Mouse (Mus musculus) brain, embryonic 18.5 days (tissue): ENCODE measurements around the gene Hist1h2ap.
A peak's percentile ranks its signal among the peaks of the same experiment; 100 is the strongest.
"Not testable (repeated sequence)": the region's sequence is repeated elsewhere in the genome, so short reads cannot be mapped to it uniquely, and the experiment has no call there.

Source experiments
- DNase-seq: peaks from one replicate; pipeline ENCODE4 v3.0.0-alpha.2; 2012; ENCODE audit warnings: low read depth, low spot score

Gene Hist1h2ap

GRCm38 (mm10) chr13:21810073-21810472, 23.2 kb downstream of the Hist1h2ap start, which contains the start of the genes Hist1h2bq and Hist1h2ao:
TSS of gene Hist1h2bq (minus strand) at chr13:21810197.
TSS of gene Hist1h2ao (plus strand) at chr13:21810465.
- not testable (repeated sequence) for DNase-seq

DNA sequence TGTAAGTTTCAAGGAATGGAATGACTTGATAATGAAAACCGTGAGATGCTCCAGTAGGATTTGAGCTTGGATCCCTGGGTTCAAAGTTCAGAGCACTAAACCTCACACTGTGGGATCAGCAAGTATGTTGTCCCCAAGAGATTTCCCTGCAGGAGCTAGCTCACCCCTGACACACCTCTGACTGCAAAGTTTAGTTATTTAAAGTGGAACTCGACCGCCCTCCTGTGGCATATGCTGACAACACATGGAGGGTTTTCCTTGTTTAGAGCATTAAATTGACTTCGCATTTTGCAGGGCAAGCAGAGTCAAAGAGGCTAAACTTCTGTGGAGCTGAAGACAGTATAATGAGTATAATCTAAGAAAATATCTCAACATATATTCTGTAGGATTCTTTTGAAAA, 30.2 kb downstream of the Hist1h2ap start:
- DNase-seq = not testable (repeated sequence)

DNA sequence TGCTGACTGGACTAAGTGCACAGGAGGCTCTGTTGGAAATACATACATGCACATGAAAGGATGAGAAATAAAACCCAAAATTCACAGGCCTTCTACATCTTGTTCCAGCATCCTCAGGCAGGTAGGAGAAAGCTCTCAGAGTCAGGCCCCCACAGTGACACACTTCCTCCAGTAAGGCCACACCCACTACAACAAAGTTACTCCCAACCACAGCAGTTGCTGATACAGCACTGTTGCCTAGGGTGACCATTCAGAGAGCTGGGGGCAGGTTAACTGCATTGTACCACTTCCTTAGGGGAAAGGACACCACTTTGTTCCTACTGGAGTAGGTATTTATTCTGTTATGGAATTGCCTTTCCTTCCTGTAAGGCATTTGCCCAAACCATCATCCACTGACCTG, 36.1 kb downstream of the Hist1h2ap start:
- not testable (repeated sequence) for DNase-seq

- DNase-seq = no peak
These were observed 37.7 kb downstream of the Hist1h2ap start for GRCm38 (mm10) chr13:21795584-21795983.

DNA sequence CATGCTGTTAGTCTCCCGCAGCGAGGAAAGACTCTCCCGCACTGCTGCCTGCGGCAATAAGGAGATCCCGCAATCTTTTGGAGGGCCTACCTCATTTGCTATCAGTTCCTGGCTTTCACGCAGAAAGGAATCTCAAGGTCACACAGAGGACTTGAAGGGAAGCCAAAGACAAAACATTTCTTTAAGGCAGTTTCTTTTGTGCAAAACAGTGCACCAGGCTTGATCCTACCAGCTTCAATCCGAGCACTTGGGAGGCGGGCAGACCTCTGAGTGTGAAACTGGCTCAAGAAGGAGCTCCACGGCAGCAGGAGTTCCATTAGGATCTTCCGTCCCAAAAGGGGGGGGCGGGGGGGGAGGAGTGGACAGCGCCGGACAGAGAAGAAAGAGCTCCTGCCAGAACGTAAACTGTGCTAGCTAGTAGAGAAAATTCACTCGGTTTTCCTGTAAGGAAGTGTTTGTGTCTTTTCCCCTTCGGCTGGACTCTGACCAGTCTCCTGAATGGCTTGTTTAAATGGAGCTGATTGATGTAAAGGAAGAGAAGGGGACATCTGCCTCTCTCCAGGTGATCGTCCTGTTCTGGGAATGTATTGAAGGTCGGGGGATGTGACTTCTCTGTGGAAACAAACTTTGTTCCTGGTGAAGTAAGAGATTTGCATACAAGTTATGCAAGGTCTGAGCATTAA, 42.6 kb downstream of the Hist1h2ap start:
- DNase-seq = no peak

- DNase-seq = no peak
These were observed 43.4 kb downstream of the Hist1h2ap start for GRCm38 (mm10) chr13:21789925-21790324.

- DNase-seq = no peak
These were observed 45.3 kb downstream of the Hist1h2ap start for GRCm38 (mm10) chr13:21787760-21788593.

DNA sequence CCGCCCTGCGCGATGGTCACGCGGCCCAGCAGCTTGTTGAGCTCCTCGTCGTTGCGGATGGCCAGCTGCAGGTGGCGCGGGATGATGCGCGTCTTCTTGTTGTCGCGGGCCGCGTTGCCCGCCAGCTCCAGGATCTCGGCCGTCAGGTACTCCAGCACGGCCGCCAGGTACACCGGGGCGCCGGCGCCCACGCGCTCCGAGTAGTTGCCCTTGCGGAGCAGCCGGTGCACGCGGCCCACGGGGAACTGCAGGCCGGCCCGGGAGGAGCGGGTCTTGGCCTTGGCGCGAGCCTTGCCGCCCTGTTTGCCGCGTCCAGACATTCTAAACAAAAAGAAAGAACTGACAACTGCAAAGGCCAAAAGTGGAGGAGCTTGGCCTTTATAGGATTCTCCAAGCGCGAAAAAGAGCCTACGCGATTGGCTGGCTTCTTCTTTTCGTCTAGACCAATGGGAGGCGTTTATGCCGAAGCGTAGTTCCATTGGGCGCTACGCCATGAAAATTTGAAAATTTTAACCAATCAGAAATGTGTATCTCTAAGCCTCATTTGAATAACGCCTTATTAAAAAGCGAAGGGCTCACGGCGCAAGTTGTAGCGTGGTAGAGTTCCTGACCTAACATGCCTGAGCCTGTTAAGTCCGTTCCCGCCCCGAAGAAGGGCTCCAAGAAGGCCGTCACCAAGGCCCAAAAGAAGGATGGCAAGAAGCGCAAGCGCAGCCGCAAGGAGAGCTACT, 46.2 kb downstream of the Hist1h2ap start, which contains the start of the genes Hist1h2an and Hist1h2bp:
Gene Hist1h2an, minus strand, starts transcription at position 320 of the 731 bp plus-strand sequence.
Gene Hist1h2bp, plus strand, starts transcription at position 563 of the 731 bp plus-strand sequence.
- DNase-seq = peak; percentile 95

GRCm38 (mm10) chr13:21786189-21786898, 47.0 kb downstream of the Hist1h2ap start:
- no peak for DNase-seq

- DNase-seq = no peak
These were observed 49.0 kb downstream of the Hist1h2ap start for GRCm38 (mm10) chr13:21784311-21784710.

GRCm38 (mm10) chr13:21783734-21784161, 49.6 kb downstream of the Hist1h2ap start:
- DNase-seq = no peak

DNA sequence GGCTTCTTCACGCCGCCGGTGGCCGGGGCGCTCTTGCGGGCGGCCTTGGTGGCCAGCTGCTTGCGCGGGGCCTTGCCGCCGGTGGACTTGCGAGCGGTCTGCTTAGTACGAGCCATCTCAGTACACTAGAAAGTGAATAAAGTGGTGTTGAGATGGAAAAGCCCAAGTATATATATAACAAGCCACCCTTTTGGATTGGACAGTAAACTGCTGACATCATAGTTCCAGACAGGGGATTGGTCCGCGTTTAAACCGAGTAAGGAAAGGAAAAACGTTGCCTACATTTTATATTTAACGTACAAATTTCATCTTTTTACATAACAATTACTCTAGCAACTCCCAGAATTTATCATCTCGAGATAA, 50.1 kb downstream of the Hist1h2ap start, which contains the start of gene Hist1h3i:
Gene Hist1h3i, minus strand, starts transcription at position 116 of the 363 bp plus-strand sequence.
- peak; percentile 86 for DNase-seq
